Comparison of ENCODE assay signal across 10 mouse cellular contexts in genomic region chr8:95312836-95313235, GRCm38 (mm10). TPM values are rescaled to one million over a fixed set of nuclear protein-coding genes. Genes with fewer than 3 reads are reported as not detected.
DNase-seq lines count a peak whose midpoint lies in the region; ATAC-seq and TF ChIP-seq lines count a peak whose summit lies in the region.
"Had no signal": no experiment of that assay in that cellular context is flagged by ENCODE, and none has a peak within 500 bp of the region (broad histone marks: within the 10 kb centered on the region; RNA-seq: fewer than 3 reads in every experiment).

No protein-coding gene starts in this region.

- no peak overlapping the region for H3K4me2 ChIP-seq in liver, embryonic 11.5 days

- H3K27me3 ChIP-seq in liver, embryonic 11.5 days (replicated peaks; ENCODE audit: control insufficient read depth, insufficient read depth, low read length): no peaks in the 10 kb centered on the region

- ATAC-seq in liver, embryonic 11.5 days (replicated peaks; ENCODE audit: low FRiP score): no peak
- ATAC-seq in megakaryocyte progenitor cell, adult 5-6 weeks (replicated peaks; ENCODE audit: poor library complexity): peak; percentile 93

- H3K27ac ChIP-seq in liver, embryonic 11.5 days (ENCODE audit: low read depth, low read length): no peak overlapping the region
- no peak overlapping the region for H3K27ac ChIP-seq in ES-E14 (ENCODE audit: insufficient read depth, low read depth, low read length, poor library complexity, severe bottlenecking)

- in situ Hi-C loops in ES-E14 (cut with MboI; ENCODE audit: low sequenced_read_pairs in 2 of 2, unreplicated experiment in 2 of 2): no loop called here

- no peak overlapping the region for H3K9ac ChIP-seq in liver, embryonic 11.5 days (ENCODE audit: low read depth, low read length)
- no peak overlapping the region for H3K9ac ChIP-seq in ES-E14 (ENCODE audit: insufficient read depth, low read depth, low read length, poor library complexity, severe bottlenecking)

- H3K9me3 ChIP-seq in liver, embryonic 11.5 days (ENCODE audit: control insufficient read depth, low read length): no peaks in the 10 kb centered on the region
- H3K9me3 ChIP-seq in ES-E14 (ENCODE audit: control insufficient read depth, insufficient read depth, low read depth, low read length): no peaks in the 10 kb centered on the region

- H3K36me3 ChIP-seq in liver, embryonic 11.5 days (ENCODE audit: control insufficient read depth, insufficient read depth, low read length): no peaks in the 10 kb centered on the region
- H3K36me3 ChIP-seq in ES-E14 (ENCODE audit: control insufficient read depth, insufficient read depth, low read length, poor library complexity, severe bottlenecking): no peaks in the 10 kb centered on the region

- DNase-seq in liver: peak; percentile 54
- DNase-seq in liver, embryonic 11.5 days (ENCODE audit: low spot score): no peak
- DNase-seq in ES-E14 (ENCODE audit: low read depth, low spot score): peak; percentile 80
- peak; percentile 52 to 53 for DNase-seq in adrenal gland, adult 18-20 months (ENCODE audit: low spot score in 2 of 2)
- no peak for DNase-seq in left cerebral cortex, adult 18-20 months (ENCODE audit: low spot score in 2 of 2)
- no peak for DNase-seq in right cerebral cortex, postnatal 36 days (ENCODE audit: low spot score in 2 of 2)
- DNase-seq: heart, postnatal 10 days had no signal

- no peaks in the 10 kb centered on the region for H3K4me1 ChIP-seq in liver, embryonic 11.5 days (replicated peaks; ENCODE audit: control insufficient read depth, insufficient read depth, low read length)
- H3K4me1 ChIP-seq in ES-E14 (ENCODE audit: control insufficient read depth in 2 of 2, insufficient read depth in 2 of 2, low read length in 2 of 2, poor library complexity in 1 of 2): peaks cover 0 to 6% of the 10 kb centered on the region in 2 experiments; a peak in 1 of 4 replicates

- WGBS in liver, embryonic 11.5 days: 64% methylated on average over 18 of the region's 18 CpGs

- no peak overlapping the region for H3K4me3 ChIP-seq in liver, embryonic 11.5 days (ENCODE audit: low read depth, low read length)
- peak overlapping the region in 1 of 2 experiments; percentile 5; a peak in 2 of 4 replicates for H3K4me3 ChIP-seq in ES-E14 (ENCODE audit: insufficient read depth in 1 of 2, low read depth in 1 of 2, low read length in 2 of 2, poor library complexity in 1 of 2, severe bottlenecking in 1 of 2)
- H3K4me3 ChIP-seq: myocyte had no signal

TF ChIP-seq in ES-E14, 5 proteins besides CTCF, POLR2A, EP300 and RAD21:
- TF ChIP-seq MAFK (IDR thresholded peaks at IDR 0.05; ENCODE audit: insufficient read depth, low read depth, low read length) (no peak), ZNF384 (IDR thresholded peaks at IDR 0.05; ENCODE audit: low read depth, low read length) (no peak), HCFC1 (IDR thresholded peaks at IDR 0.05; ENCODE audit: borderline replicate concordance, insufficient read depth, low read length) (no peak), ZC3H11A (IDR thresholded peaks at IDR 0.05; ENCODE audit: borderline replicate concordance, low read depth, low read length) (peak; percentile 28; the same call in 1 of the 2 replicates), CHD2 (IDR thresholded peaks at IDR 0.05; ENCODE audit: low read depth, low read length) (no peak)

RNA-seq across cellular contexts. Expression of gene Tepp, which starts 2.5 kb away (rescaled TPM):
- polyA plus RNA-seq in liver, embryonic 11.5 days (2014; fragmentation: Nextera tagmentation; extraction: Ambion mirVana): not detected in 2 replicates
- total RNA-seq in ES-E14 (2012; rRNA removed): 0.45 and 0.95 TPM in 2 replicates
- total RNA-seq in adrenal gland, adult 18-20 months (2021): 1 to 10 TPM in 1 of 2 experiments, under 1 TPM in 1; 0.64 to 1.3 TPM
- total RNA-seq in megakaryocyte progenitor cell, adult 5-6 weeks (2015): not detected in 2 replicates
- total RNA-seq in megakaryocyte progenitor cell, adult 5-6 weeks (2017): 0.68 TPM in 1 of 2 replicates, not detected in the other
- not detected for total RNA-seq in left cerebral cortex, adult 18-20 months (2021)
- total RNA-seq: heart, postnatal 10 days had no signal
- polyA plus RNA-seq: myocyte; small intestine, adult 2 months had no signal

RNA-seq across cellular contexts. Expression of gene Cngb1, which starts 6.5 kb away (rescaled TPM):
- 0.36 TPM in 1 of 2 replicates, not detected in the other for polyA plus RNA-seq in liver, embryonic 11.5 days (2014; fragmentation: Nextera tagmentation; extraction: Ambion mirVana)
- total RNA-seq in ES-E14 (2012; rRNA removed): 1.1 and 1.5 TPM in 2 replicates
- under 1 TPM; 0.20 to 0.22 TPM for total RNA-seq in adrenal gland, adult 18-20 months (2021)
- 6.3 and 9.3 TPM in 2 replicates for total RNA-seq in megakaryocyte progenitor cell, adult 5-6 weeks (2015)
- total RNA-seq in megakaryocyte progenitor cell, adult 5-6 weeks (2017): 2.8 and 3.0 TPM in 2 replicates
- under 1 TPM; 0.16 to 0.49 TPM for total RNA-seq in left cerebral cortex, adult 18-20 months (2021)

RNA-seq across cellular contexts. Expression of gene Zfp319, which starts 18.9 kb away (rescaled TPM):
- polyA plus RNA-seq in liver, embryonic 11.5 days (2014; fragmentation: Nextera tagmentation; extraction: Ambion mirVana): 3.3 and 3.4 TPM in 2 replicates
- 2.4 and 3.2 TPM in 2 replicates for total RNA-seq in ES-E14 (2012; rRNA removed)
- 10 to 100 TPM in 1 of 2 experiments, 1 to 10 TPM in 1; 9.4 to 11.0 TPM for total RNA-seq in adrenal gland, adult 18-20 months (2021)
- total RNA-seq in megakaryocyte progenitor cell, adult 5-6 weeks (2015): 5.5 and 6.1 TPM in 2 replicates
- 2.1 and 2.6 TPM in 2 replicates for total RNA-seq in megakaryocyte progenitor cell, adult 5-6 weeks (2017)
- 10 to 100 TPM; 17.2 to 18.3 TPM for total RNA-seq in left cerebral cortex, adult 18-20 months (2021)

RNA-seq across cellular contexts. Expression of gene Usb1, which starts 19.2 kb away (rescaled TPM):
- 23.5 and 25.3 TPM in 2 replicates for polyA plus RNA-seq in liver, embryonic 11.5 days (2014; fragmentation: Nextera tagmentation; extraction: Ambion mirVana)
- total RNA-seq in ES-E14 (2012; rRNA removed): 18.6 and 25.9 TPM in 2 replicates
- 10 to 100 TPM; 11.6 to 11.9 TPM for total RNA-seq in adrenal gland, adult 18-20 months (2021)
- 27.6 and 28.0 TPM in 2 replicates for total RNA-seq in megakaryocyte progenitor cell, adult 5-6 weeks (2015)
- total RNA-seq in megakaryocyte progenitor cell, adult 5-6 weeks (2017): 27.3 and 31.9 TPM in 2 replicates
- 10 to 100 TPM; 11.6 to 12.3 TPM for total RNA-seq in left cerebral cortex, adult 18-20 months (2021)

RNA-seq across cellular contexts. Expression of gene Mmp15, which starts 39.2 kb away (rescaled TPM):
- 4.4 and 5.4 TPM in 2 replicates for polyA plus RNA-seq in liver, embryonic 11.5 days (2014; fragmentation: Nextera tagmentation; extraction: Ambion mirVana)
- total RNA-seq in ES-E14 (2012; rRNA removed): 5.0 and 5.4 TPM in 2 replicates
- total RNA-seq in adrenal gland, adult 18-20 months (2021): 1 to 10 TPM; 5.6 to 8.9 TPM
- 0.17 and 0.42 TPM in 2 replicates for total RNA-seq in megakaryocyte progenitor cell, adult 5-6 weeks (2015)
- 0.03 and 0.04 TPM in 2 replicates for total RNA-seq in megakaryocyte progenitor cell, adult 5-6 weeks (2017)
- total RNA-seq in left cerebral cortex, adult 18-20 months (2021): 10 to 100 TPM; 12.6 to 15.3 TPM

Comparison
In these comparisons a context has a peak if more than half of its experiments do, and no peak if none do; other contexts are left out.
1. DNase-seq: peak in liver (single experiment), ES-E14 (single experiment) and adrenal gland, adult 18-20 months (2 of 2); none in liver, embryonic 11.5 days (single experiment), left cerebral cortex, adult 18-20 months (0 of 2) and right cerebral cortex, postnatal 36 days (0 of 2).